Mouse (Mus musculus) kidney, embryonic 14.5 days (tissue): ENCODE measurements at regions not wholly inside any gene's neighbourhood (a gene's known extent, or its start where the extent isn't known, plus 50 kb on each side); places are given as distances from the start of the nearest gene placed in this dataset.

ENCODE experiments used
- ATAC-seq: fragments of 200-750 bp; cut with Nextera tagmentation; 2 replicates; pipeline ENCODE4 v1.8.0; 2017; ENCODE audit warnings: moderate number of reproducible peaks, mild to moderate bottlenecking, moderate TSS enrichment, moderate library complexity; ENCODE audit not compliant: low FRiP score, low TSS enrichment
- H3K27ac ChIP-seq: fragments of 300-500 bp; sonication (generic); 2 replicates; pipeline ENCODE4 v1.5.1; 2014; ENCODE audit warnings: low read depth, mild to moderate bottlenecking, low read length, moderate library complexity, mixed read lengths
- H3K27me3 ChIP-seq: fragments of 300-500 bp; sonication (generic); 2 replicates; pipeline ENCODE4 v1.6.1; 2014; ENCODE audit warnings: mild to moderate bottlenecking, low read length; ENCODE audit not compliant: control insufficient read depth, insufficient read depth
- H3K36me3 ChIP-seq: fragments of 300-500 bp; sonication (generic); 2 replicates; pipeline ENCODE4 v1.6.1; 2014; ENCODE audit warnings: low read length, mixed read lengths; ENCODE audit not compliant: control insufficient read depth, insufficient read depth
- H3K4me1 ChIP-seq: fragments of 300-500 bp; sonication (generic); 2 replicates; pipeline ENCODE4 v1.6.1; 2014; ENCODE audit warnings: low read length, mixed read lengths; ENCODE audit not compliant: control insufficient read depth, insufficient read depth
- H3K4me2 ChIP-seq: fragments of 300-500 bp; sonication (generic); replicated peaks from 2 replicates; pipeline ENCODE4 v1.6.1; 2014; ENCODE audit warnings: low read depth, mild to moderate bottlenecking, low read length
- H3K4me3 ChIP-seq: fragments of 300-500 bp; sonication (generic); 2 replicates; pipeline ENCODE4 v1.5.1; 2014; ENCODE audit warnings: mild to moderate bottlenecking, low read length
- H3K9ac ChIP-seq: fragments of 300-500 bp; sonication (generic); 2 replicates; pipeline ENCODE4 v1.6.1; 2014; ENCODE audit warnings: low read depth, mild to moderate bottlenecking, low read length, moderate library complexity
- H3K9me3 ChIP-seq: fragments of 300-500 bp; sonication (generic); 2 replicates; pipeline ENCODE4 v1.6.1; 2016; ENCODE audit warnings: low read length; ENCODE audit not compliant: control insufficient read depth
- WGBS: fragments of 180-500 bp; shearing (Covaris S2); extraction: QIAGEN DNeasy Blood & Tissue Kit; methylation state at CpG from one replicate; pipeline ENCODE4 v1.1.7; 2014; 5-methylcytosine and 5-hydroxymethylcytosine counted together

DNA sequence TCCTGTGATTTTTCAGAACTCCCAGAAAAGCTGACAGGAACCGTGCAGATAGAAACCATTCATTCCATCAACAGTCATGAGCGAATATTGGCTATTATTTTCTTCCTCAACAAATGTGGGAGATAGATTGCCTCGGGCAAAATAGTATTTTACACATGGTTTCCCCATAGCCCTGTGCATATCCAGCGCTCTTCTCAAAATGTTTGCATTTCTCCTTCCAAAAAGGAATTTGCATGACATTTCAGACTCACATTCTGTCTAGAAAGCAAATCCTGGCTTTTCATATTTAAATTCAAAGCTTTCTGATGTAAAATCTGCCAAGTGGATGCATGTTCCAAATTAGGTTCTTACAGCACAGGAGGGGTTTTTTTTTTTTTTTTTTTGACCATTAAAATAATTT is 82.2 kb upstream of the Zfhx3 start:
- no peak for ATAC-seq
- 88% methylated on average over 4 of the region's 4 CpGs for WGBS
- Histone ChIP-seq H3K36me3 (no peaks in the 10 kb centered on the region), H3K27ac (no peak overlapping the region), H3K27me3 (no peaks in the 10 kb centered on the region), H3K4me2 (no peak overlapping the region), H3K9ac (no peak overlapping the region), H3K9me3 (no peaks in the 10 kb centered on the region), H3K4me1 (no peaks in the 10 kb centered on the region), H3K4me3 (no peak overlapping the region)

DNA sequence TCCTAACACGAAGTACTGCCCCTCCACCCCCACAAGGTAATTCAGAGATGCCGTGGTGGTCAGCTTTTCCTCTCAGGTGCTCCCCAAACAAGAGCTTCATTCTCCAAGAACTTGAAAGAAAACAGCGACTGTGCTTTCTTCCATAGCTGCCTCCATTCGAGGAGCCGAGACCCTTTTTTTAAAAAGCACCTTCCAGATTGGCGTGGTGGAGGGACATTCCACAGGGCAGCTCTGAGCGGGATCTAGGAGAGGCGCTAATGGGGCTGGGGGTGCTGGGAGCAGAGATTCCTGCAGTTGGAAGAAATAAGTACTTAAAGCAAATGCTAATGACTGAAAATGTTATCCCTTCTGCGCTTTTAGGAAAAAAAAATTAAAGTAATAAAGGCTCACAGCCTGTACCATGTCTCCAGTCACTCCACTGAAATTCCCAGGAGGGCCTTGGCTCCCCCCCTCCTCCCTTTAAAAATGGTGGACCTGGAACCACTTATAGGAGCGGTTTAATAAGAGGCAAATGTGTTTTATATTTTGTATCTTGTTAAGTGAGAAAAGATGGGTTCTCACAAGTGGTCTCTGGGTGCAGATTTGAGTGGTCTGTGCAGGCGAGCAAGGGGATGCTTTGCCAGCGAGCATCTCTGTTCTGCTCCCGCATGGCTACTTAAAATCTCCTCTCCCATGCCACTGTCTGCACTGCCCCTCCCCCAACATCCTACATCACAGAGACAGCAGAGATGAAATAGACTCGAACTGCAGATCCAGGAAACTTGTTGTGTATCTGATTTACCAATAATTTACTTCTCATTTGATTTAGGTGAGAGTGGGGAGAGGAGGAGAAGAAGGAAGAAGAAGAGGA is 77.4 kb upstream of the Zfhx3 start:
- Histone ChIP-seq H3K9me3 (no peaks in the 10 kb centered on the region), H3K4me3 (no peak overlapping the region), H3K9ac (no peak overlapping the region), H3K4me2 (no peak overlapping the region), H3K27me3 (no peaks in the 10 kb centered on the region), H3K36me3 (no peaks in the 10 kb centered on the region), H3K4me1 (0 out of 2 replicates have a peak, but pooled peaks cover 2% of the 10 kb centered on the region), H3K27ac (no peak overlapping the region)
- ATAC-seq = no peak
- 57% methylated on average over 14 of the region's 14 CpGs for WGBS

DNA sequence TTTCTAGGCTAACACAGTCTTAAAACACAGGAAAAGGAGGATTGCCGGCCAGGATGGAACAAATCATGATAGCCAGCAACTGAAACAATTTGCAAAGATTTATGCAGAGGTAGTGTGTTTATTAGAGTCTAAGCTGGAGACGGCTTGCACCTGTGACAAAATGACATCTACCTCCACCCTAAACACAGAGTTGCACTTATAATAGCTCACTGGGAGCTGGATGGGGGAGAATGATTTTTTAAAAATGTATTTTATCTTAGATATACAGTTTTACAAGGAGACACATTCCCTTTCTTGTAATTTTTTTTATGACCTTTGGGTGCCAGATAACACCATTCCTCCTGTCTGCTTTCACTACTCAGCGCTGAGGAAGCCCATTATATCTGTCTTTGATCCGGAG is 76.7 kb upstream of the Zfhx3 start:
- no peak for ATAC-seq
- 23% methylated on average over 4 of the region's 4 CpGs for WGBS
- Histone ChIP-seq H3K27me3 (no peaks in the 10 kb centered on the region), H3K4me1 (0 out of 2 replicates have a peak, but pooled peaks cover 2% of the 10 kb centered on the region), H3K4me2 (no peak overlapping the region), H3K36me3 (no peaks in the 10 kb centered on the region), H3K9ac (no peak overlapping the region), H3K9me3 (no peaks in the 10 kb centered on the region), H3K4me3 (no peak overlapping the region), H3K27ac (no peak overlapping the region)

DNA sequence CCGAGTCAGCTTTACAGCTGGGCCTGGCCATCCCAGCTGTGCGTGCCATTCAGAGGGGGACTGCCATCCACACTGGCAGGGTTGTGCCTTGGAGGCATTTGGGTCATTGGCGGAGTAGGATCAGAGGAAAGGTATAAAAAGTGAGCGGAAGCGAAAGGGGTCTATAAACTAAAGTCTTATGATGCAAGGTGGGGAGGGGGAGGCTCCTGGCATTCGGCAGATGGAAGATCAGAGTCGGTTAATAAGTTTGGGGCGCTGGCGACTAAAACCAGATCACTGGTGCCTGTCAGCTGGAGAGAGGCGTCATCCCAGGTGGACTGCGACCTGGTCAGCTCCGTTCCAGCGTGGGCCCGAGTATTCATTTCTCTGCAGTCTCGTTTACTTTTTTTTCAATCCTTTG is 70.7 kb upstream of the Zfhx3 start:
- H3K4me2 ChIP-seq = no peak overlapping the region
- no peaks in the 10 kb centered on the region for H3K9me3 ChIP-seq

DNA sequence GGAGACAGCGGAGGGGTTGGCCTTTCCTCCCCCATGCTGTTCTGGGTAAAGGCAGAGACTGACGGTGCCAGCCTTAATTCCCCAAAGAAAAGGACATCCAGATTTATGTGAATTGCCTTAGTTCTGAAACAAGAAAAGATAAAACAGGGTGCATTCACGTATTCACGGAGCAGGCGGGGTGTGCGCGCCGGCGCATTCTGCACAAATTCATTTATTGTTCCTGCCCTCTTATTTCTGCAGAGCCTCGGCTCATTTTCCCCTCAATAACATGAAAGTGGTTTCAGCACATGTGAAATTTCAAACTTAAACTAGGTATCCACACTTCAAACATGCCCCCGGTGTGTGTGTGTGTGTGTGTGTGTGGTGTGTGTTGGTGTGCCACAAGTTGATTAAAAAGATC is 70.3 kb upstream of the Zfhx3 start:
- Histone ChIP-seq H3K27ac (no peak overlapping the region), H3K4me3 (no peak overlapping the region), H3K27me3 (no peaks in the 10 kb centered on the region), H3K9me3 (no peaks in the 10 kb centered on the region), H3K4me2 (no peak overlapping the region), H3K36me3 (no peaks in the 10 kb centered on the region), H3K4me1 (no peaks in the 10 kb centered on the region), H3K9ac (no peak overlapping the region)
- WGBS = 74% methylated on average over 11 of the region's 11 CpGs
- ATAC-seq = no peak

More for the DNA sequence above, 70.7 kb upstream of the Zfhx3 start:
- Histone ChIP-seq H3K4me3 (no peak overlapping the region), H3K9ac (no peak overlapping the region), H3K4me1 (no peaks in the 10 kb centered on the region), H3K27ac (no peak overlapping the region), H3K36me3 (no peaks in the 10 kb centered on the region), H3K27me3 (no peaks in the 10 kb centered on the region)
- no peak for ATAC-seq
- 47% methylated on average over 15 of the region's 15 CpGs for WGBS

DNA sequence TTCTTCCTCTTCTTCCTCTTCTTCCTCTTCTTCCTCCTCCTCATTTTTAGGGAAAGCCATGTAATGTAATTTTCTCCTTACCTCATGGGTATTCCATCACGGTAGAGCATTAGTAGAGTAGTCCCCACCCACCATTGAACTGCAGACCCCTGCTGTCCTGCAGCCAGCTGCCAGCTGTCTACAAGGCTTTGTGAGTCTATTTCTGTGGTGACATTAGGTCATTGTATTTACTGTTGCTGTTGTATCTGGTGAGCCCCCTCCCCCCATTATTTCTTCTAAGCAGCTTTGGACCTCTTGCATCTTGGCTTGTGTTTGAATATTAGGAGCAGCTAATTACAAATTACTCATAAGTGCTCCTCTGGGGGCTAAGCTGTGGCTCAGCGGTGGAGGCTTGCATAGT is 66.0 kb upstream of the Zfhx3 start:
- H3K36me3 ChIP-seq = no peaks in the 10 kb centered on the region
- H3K27me3 ChIP-seq = no peaks in the 10 kb centered on the region
- no peak overlapping the region for H3K9ac ChIP-seq
- WGBS = 63% methylated on average over 2 of the region's 2 CpGs
- no peak overlapping the region for H3K27ac ChIP-seq
- no peaks in the 10 kb centered on the region for H3K9me3 ChIP-seq
- no peaks in the 10 kb centered on the region for H3K4me1 ChIP-seq
- H3K4me3 ChIP-seq = no peak overlapping the region
- no peak overlapping the region for H3K4me2 ChIP-seq
- no peak for ATAC-seq

DNA sequence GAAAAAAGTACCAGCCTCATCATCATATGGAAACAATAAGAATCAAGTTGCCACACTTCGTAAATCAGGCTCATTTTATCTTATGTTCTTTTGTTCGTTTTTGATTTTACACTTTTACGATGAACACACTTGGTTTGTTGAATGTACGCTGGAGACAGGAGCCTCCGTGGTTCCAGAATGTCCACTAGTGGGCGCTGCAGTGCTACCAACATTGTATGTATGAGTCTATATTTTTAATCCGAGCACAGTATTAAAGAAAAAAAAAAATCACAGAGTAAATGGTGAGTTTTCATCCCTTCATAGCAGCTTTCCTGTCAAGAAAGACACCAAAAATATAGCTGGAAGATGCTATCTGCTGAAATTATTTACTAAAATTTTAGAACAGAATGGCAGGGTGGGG is 60.6 kb upstream of the Zfhx3 start:
- no peaks in the 10 kb centered on the region for H3K4me1 ChIP-seq
- no peaks in the 10 kb centered on the region for H3K27me3 ChIP-seq
- H3K36me3 ChIP-seq = no peaks in the 10 kb centered on the region
- H3K9me3 ChIP-seq = no peaks in the 10 kb centered on the region
- no peak overlapping the region for H3K27ac ChIP-seq
- H3K4me3 ChIP-seq = no peak overlapping the region
- ATAC-seq = no peak
- H3K4me2 ChIP-seq = no peak overlapping the region
- H3K9ac ChIP-seq = no peak overlapping the region
- 21% methylated on average over 7 of the region's 7 CpGs for WGBS

DNA sequence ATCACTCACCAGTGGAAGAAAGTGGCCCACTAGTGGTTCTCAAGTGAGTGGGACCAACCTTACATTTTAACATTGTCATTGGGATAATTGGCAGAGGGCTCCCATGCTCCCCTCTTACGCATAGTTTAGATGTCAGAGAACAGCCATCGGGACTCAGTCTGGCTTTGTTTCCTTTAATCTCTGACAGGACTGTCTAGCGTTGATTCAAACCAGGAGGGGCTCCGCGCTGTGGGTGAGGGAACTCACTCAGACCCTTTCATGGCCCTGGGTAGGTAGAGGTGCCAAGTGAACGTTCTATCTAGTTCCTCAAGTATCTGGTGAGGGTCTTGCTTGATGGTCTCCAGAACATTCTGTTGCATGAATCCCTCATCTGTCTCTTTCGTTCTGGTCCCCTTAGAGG is 56.9 kb upstream of the Zfhx3 start:
- no peak overlapping the region for H3K27ac ChIP-seq
- no peak overlapping the region for H3K4me3 ChIP-seq
- H3K27me3 ChIP-seq = no peaks in the 10 kb centered on the region
- WGBS = 43% methylated on average over 7 of the region's 7 CpGs
- H3K9ac ChIP-seq = no peak overlapping the region
- no peaks in the 10 kb centered on the region for H3K4me1 ChIP-seq
- no peaks in the 10 kb centered on the region for H3K9me3 ChIP-seq
- H3K4me2 ChIP-seq = no peak overlapping the region
- no peaks in the 10 kb centered on the region for H3K36me3 ChIP-seq
- ATAC-seq = 0 out of 2 replicates have a peak, but pooled peaks have one; percentile 20

DNA sequence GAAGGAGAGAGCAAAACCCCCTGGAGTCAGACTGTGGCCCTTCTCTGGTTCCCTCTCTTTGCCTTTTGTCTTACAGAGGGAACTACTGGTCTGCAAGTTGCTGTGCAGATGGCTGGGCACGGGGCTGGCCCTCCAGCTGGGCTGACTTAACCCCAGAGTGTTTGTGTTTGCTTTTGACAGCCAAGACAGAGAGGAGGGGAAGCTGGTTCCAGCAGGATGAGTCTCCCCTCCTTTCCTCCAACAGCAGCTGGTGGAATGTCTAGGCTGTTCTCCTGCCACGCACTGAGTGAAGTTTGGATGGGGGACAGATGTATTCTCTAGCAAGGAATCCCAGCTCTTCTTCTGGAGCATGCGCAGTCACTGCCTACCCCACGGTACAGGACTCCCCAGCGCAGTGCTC is 56.5 kb upstream of the Zfhx3 start:
- Histone ChIP-seq H3K27ac (no peak overlapping the region), H3K4me3 (no peak overlapping the region), H3K9ac (no peak overlapping the region), H3K36me3 (no peaks in the 10 kb centered on the region), H3K27me3 (no peaks in the 10 kb centered on the region), H3K9me3 (no peaks in the 10 kb centered on the region), H3K4me1 (no peaks in the 10 kb centered on the region), H3K4me2 (no peak overlapping the region)
- 58% methylated on average over 5 of the region's 5 CpGs for WGBS
- peak; percentile 89 for ATAC-seq
